Mouse (Mus musculus) liver, embryonic 14.5 days (tissue): ENCODE measurements around the gene Slc25a25. TPM values are rescaled to one million over a fixed set of nuclear protein-coding genes. Genes with fewer than 3 reads are reported as not detected.

Source experiments
- ATAC-seq: fragments of 200-750 bp; cut with Nextera tagmentation; 2 replicates; pipeline ENCODE4 v1.8.0; 2017; ENCODE audit warnings: moderate number of reproducible peaks, mild to moderate bottlenecking, moderate library complexity; ENCODE audit not compliant: insufficient read depth
- DNase-seq, 3 experiments: peaks; one replicate each; pipeline ENCODE4 v3.0.0-alpha.2; 2012 to 2013; ENCODE audit warnings: low read depth in 3 of 3, low spot score in 3 of 3
- H3K27ac ChIP-seq: fragments of 300-500 bp; sonication (generic); 2 replicates; pipeline ENCODE4 v1.5.1; 2014; ENCODE audit warnings: moderate library complexity, mild to moderate bottlenecking, control low read depth, inconsistent platforms
- H3K27me3 ChIP-seq: fragments of 300-500 bp; sonication (generic); 2 replicates; pipeline ENCODE4 v1.6.1; 2014; ENCODE audit warnings: mild to moderate bottlenecking, low read length, moderate library complexity; ENCODE audit not compliant: control insufficient read depth, insufficient read depth
- H3K36me3 ChIP-seq: fragments of 300-500 bp; sonication (generic); replicated peaks from 2 replicates; pipeline ENCODE4 v1.6.1; 2014; ENCODE audit warnings: low read depth; ENCODE audit not compliant: control insufficient read depth, insufficient read depth
- H3K4me1 ChIP-seq, 2 experiments: fragments of 200-500 bp in 1 of 2; fragments of 300-500 bp in 1 of 2; sonication (generic) in 1 of 2; replicated peaks; 2 replicates each; pipeline ENCODE4 v1.6.1; 2012 to 2014; ENCODE audit warnings: antibody characterized with exemption in 1 of 2, inconsistent platforms in 1 of 2, low read length in 1 of 2; ENCODE audit not compliant: control insufficient read depth in 2 of 2, insufficient read depth in 2 of 2
- H3K4me2 ChIP-seq: fragments of 300-500 bp; sonication (generic); 2 replicates; pipeline ENCODE4 v1.6.1; 2014; ENCODE audit warnings: low read depth, mild to moderate bottlenecking, control low read depth, moderate library complexity
- H3K4me3 ChIP-seq, 2 experiments: fragments of 200-500 bp in 1 of 2; fragments of 300-500 bp in 1 of 2; sonication (generic) in 1 of 2; 2 replicates each; pipeline ENCODE4 v1.5.1; 2012 to 2014; ENCODE audit warnings: low read depth in 2 of 2, low read length in 2 of 2, mild to moderate bottlenecking in 2 of 2, control low read depth in 1 of 2, inconsistent platforms in 1 of 2, moderate library complexity in 1 of 2; ENCODE audit not compliant: insufficient read depth in 1 of 2
- H3K9ac ChIP-seq: fragments of 300-500 bp; sonication (generic); replicated peaks from 2 replicates; pipeline ENCODE4 v1.6.1; 2014; ENCODE audit warnings: mild to moderate bottlenecking, control low read depth, moderate library complexity
- H3K9me3 ChIP-seq: fragments of 300-500 bp; sonication (generic); 2 replicates; pipeline ENCODE4 v1.6.1; 2016; ENCODE audit warnings: low read length, mixed read lengths; ENCODE audit not compliant: control insufficient read depth
- CTCF ChIP-seq: IDR thresholded peaks from 2 replicates; pipeline ENCODE4 v1.5.1; 2016; ENCODE audit warnings: antibody characterized with exemption, low read depth, control low read depth
- EP300 ChIP-seq: IDR thresholded peaks from 2 replicates; pipeline ENCODE4 v1.6.1; 2016; ENCODE audit warnings: antibody characterized with exemption, low read depth
- WGBS: fragments of 180-500 bp; shearing (Covaris S2); extraction: QIAGEN DNeasy Blood & Tissue Kit; methylation state at CpG from one replicate; pipeline ENCODE4 v1.1.7; 2014; ENCODE audit not compliant: insufficient replicate concordance; 5-methylcytosine and 5-hydroxymethylcytosine counted together
- polyA plus RNA-seq, 2 experiments: library from polyadenylated mRNA; depleted of rRNA in 1 of 2; stranded (reverse) in 1 of 2; unstranded in 1 of 2; fragments of >200 nt; fragmentation: Nextera tagmentation in 1 of 2; extraction: Ambion mirVana in 1 of 2; gene quantifications; 2 replicates each; pipeline versions ENCODE4 v1.2.1 to v1.2.3; 2012 to 2014

Slc25a25 gene
- polyA plus RNA-seq, 2 experiments = 5.5 to 6.0 TPM

GRCm38 (mm10) chr2:32453641-32454303 is 2.5 kb upstream of the Slc25a25 start:
- 62% methylated on average over 5 of the region's 5 CpGs for whole genome bisulfite sequencing
- no peak for ATAC-seq
- H3K27ac ChIP-seq = no peak overlapping the region
- H3K4me3 ChIP-seq = no peak overlapping the region
- TF ChIP-seq EP300 (no peak), CTCF (no peak)
- no peaks in the 10 kb centered on the region for H3K36me3 ChIP-seq
- H3K4me2 ChIP-seq = peak overlapping the region; percentile 99
- no peaks in the 10 kb centered on the region for H3K9me3 ChIP-seq
- H3K4me1 ChIP-seq = peaks cover 22 to 28% of the 10 kb centered on the region in 2 experiments
- H3K27me3 ChIP-seq = no peaks in the 10 kb centered on the region
- no peak overlapping the region for H3K9ac ChIP-seq
- no peak for DNase-seq

- Histone ChIP-seq H3K9ac (peak overlapping the region; percentile 73), H3K36me3 (no peaks in the 10 kb centered on the region), H3K4me3 (peak overlapping the region; percentile 52 to 62), H3K27me3 (no peaks in the 10 kb centered on the region), H3K27ac (peak overlapping the region; percentile 54), H3K4me2 (peak overlapping the region; percentile 99), H3K9me3 (no peaks in the 10 kb centered on the region), H3K4me1 (peaks cover 27 to 37% of the 10 kb centered on the region in 2 experiments)
- 78% methylated on average over 16 of the region's 16 CpGs for WGBS
- no peak; the same call in 1 of the 2 replicates for TF ChIP-seq CTCF
- no peak for TF ChIP-seq EP300
- ATAC-seq (no peak), DNase-seq (no peak)
These were observed 1.3 kb upstream of the Slc25a25 start for GRCm38 (mm10) chr2:32452441-32452971.

GRCm38 (mm10) chr2:32451870-32452372 is 676 bp upstream of the Slc25a25 start:
- TF ChIP-seq CTCF = no peak
- TF ChIP-seq EP300 = peak; percentile 75
- Histone ChIP-seq H3K4me3 (peak overlapping the region; percentile 71 to 97), H3K36me3 (no peaks in the 10 kb centered on the region), H3K9ac (peak overlapping the region; percentile 75), H3K9me3 (no peaks in the 10 kb centered on the region), H3K4me1 (peaks cover 27 to 40% of the 10 kb centered on the region in 2 experiments), H3K27ac (peak overlapping the region; percentile 95), H3K4me2 (peak overlapping the region; percentile 99), H3K27me3 (no peaks in the 10 kb centered on the region)
- under 1% methylated on average over 25 of the region's 25 CpGs for WGBS
- peak; percentile 99 for DNase-seq
- peak; percentile 94 for ATAC-seq

DNA sequence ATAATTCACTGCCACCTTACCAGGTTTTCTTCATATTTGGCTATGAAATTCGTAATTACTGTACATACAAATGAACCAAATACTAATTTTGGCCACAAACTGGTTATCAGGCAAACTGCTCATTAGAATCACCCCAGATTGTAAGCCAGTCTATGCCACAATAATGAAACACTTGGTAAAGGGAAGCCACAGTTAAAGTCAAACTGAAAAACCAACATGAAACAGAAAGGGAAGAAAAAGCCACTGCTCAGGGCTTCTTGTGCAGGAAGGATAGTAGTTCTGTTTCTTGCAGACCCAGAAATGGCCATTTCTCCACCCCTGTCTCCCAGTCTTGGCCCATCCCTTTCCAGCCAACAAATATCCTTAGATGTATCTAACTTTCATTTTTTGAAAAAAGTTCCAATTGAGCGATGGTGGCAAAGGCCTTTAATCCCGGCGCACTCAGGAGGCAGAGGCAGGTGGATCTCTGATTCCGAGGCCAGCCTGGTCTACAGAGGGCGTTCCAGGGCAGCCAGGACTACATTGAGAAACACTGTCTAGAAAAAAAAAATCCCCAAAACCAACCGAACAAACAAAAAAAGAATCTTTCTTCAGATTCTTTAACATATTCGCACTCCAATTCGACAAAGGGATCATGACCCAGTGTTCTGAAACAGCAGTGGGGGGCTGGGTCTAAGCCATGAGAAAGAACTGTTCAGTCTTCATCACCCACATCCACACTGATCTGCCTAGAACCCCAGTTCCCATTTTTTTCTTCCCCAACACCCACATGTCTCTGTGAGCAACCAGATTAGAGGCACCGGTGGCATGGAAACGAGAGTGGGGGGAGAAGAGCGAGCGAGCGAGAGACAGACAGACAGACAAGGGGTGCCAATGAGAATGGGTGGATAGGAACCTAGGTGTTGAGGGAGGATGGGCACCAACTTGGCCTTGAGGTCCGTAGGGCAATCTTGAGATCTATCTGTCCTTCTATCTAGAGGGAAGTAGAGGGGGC is 1.2 kb downstream of the Slc25a25 start, which contains the start of gene Naif1:
TSS of gene Naif1 (plus strand) at position 697 of the 994 bp plus-strand sequence.
- ATAC-seq (no peak), DNase-seq (no peak)
- H3K4me1 ChIP-seq = peaks cover 27 to 42% of the 10 kb centered on the region in 2 experiments
- peak within 1 kb of the TSS; percentile 80 to 97 for H3K4me3 ChIP-seq
- no peaks in the 10 kb centered on the region for H3K9me3 ChIP-seq
- WGBS = 53% methylated on average over 15 of the region's 15 CpGs
- H3K36me3 ChIP-seq = no peaks in the 10 kb centered on the region; the same call in 1 of the 2 replicates
- TF ChIP-seq CTCF (no peak), EP300 (no peak)
- peak within 1 kb of the TSS; percentile 99 for H3K4me2 ChIP-seq
- H3K27ac ChIP-seq = peak within 1 kb of the TSS; percentile 75
- H3K27me3 ChIP-seq = no peaks in the 10 kb centered on the region
- peak within 1 kb of the TSS; percentile 94 for H3K9ac ChIP-seq
